Mouse (Mus musculus) lung, postnatal 0 days (tissue): ENCODE results near the gene Gm4181.
"Not testable (repeated sequence)": the region's sequence is repeated elsewhere in the genome, so short reads cannot be mapped to it uniquely, and the experiment has no call there.

Source experiments
- CTCF ChIP-seq: IDR thresholded peaks from 2 replicates; pipeline ENCODE4 v1.5.1; 2016; ENCODE audit warnings: antibody characterized with exemption, mild to moderate bottlenecking
- EP300 ChIP-seq: IDR thresholded peaks from 2 replicates; pipeline ENCODE4 v1.6.1; 2016; ENCODE audit warnings: antibody characterized with exemption, mild to moderate bottlenecking, control low read depth

GRCm38 (mm10) chr14:51632426-51632825, 3.0 kb downstream of the Gm4181 start:
- TF ChIP-seq CTCF, EP300: not testable (repeated sequence)
